Mouse (Mus musculus): ENCODE measurements around the gene Prrg1. TPM values are rescaled to one million over a fixed set of nuclear protein-coding genes. Genes with fewer than 3 reads are reported as not detected.
A peak's percentile ranks its signal among the peaks of the same experiment; 100 is the strongest.
"Not testable (repeated sequence)": the region's sequence is repeated elsewhere in the genome, so short reads cannot be mapped to it uniquely, and the experiment has no call there.

The Prrg1 gene
- 13.0 and 13.4 TPM in 2 replicates for total RNA-seq (2015)
- total RNA-seq (2017) = 6.6 and 11.3 TPM in 2 replicates

DNA sequence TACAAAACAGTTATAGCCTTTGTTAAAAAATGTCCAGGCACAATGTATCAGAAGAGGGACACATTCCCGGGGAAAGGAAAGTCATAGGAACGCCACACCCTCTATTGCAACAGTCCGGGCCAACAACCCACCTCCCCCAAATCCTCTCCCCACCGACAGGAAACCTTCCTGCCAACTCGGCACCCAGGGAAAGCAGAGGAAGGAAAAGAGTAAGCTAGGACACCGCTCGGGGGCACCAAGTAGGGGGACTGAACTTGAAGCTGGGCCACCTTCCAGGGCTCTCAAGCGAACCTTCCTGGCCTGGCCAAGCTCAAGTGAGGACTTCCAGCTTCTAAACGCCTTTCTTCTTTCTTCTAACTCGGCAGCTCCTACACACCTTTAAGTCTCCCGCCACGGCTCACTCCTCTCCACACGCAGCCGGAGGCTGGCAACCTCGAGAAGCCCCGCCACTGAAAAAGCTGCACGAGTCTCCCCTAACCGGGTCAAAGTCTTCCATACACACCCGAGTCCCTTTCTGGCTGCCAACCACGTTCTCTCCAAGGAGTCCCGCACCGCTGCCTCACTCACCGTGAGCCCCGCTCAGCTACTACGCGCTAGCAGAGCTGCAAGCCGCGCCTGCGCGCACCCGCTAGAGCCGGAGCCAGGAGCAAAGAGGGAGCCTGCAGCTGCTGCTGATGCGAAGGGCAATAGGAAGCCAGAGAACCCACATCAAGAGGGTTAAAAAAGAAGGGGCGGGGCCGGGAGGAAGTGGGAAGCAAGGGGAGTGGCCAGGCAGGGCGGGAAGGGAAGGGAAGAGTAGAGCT, at the start of gene Prrg1:
Prrg1 (minus strand) TSS at position 695 of the 803 bp plus-strand sequence.
- ATAC-seq (replicated peaks; ENCODE audit: poor library complexity) = peak; percentile 97

DNA sequence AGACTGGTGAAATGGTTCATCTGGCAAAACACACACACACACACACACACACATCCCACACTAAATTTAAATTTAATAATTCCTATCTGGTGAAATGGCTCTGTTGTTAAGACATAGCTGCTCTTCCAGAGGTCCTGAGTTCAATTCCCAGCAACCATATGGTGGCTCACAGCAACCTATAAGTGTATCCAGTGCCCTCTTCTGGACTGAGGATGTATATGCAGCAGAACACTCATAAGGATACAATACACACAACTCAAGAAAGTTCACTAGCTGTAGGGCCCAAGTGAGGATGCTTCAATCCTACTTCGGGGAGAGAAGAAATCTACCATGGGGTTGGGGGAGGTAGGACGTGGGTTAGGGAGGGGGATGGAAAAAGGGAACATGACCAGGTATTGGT, 22.1 kb upstream of the Prrg1 start:
- peak; percentile 50; the same call in 1 of the 2 replicates for ATAC-seq (replicated peaks; ENCODE audit: poor library complexity)

DNA sequence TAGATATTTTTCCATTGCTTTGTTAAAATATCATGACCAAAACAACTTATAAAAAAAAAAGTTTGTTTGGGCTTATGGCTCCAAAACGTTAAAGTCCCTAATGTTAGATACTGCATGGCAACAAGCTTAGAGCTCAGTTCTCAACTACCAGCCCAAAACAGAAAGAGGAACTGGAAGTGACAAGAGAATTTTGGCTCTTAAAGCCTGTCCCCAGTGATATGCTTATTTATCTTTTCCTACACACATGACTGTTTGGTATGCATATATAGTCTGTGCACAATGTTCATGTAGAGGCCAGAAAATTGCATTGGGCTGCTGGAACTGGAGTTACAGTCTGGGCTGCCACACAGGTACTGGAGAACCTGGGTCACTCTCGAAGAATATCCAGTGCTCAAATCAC, 9.4 kb upstream of the Prrg1 start:
- peak; percentile 61 for ATAC-seq (replicated peaks; ENCODE audit: poor library complexity)

DNA sequence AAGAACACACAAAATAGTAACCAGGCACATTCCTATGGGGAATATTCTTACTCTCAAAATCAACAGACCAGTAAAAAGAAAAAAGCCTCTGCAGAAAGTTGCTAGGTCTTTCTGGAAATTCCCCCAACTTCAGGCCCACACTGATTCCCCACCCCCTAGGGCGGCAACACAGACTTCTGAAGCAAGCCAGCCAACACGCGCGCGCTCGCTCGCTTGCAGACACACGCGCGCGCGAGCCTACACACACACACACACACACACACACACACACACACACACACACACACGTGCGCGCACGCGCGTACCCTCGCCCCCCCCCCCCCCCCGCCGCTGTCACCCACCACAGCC, 868 bp downstream of the Prrg1 start:
- ATAC-seq (replicated peaks; ENCODE audit: poor library complexity) = peak; percentile 74

DNA sequence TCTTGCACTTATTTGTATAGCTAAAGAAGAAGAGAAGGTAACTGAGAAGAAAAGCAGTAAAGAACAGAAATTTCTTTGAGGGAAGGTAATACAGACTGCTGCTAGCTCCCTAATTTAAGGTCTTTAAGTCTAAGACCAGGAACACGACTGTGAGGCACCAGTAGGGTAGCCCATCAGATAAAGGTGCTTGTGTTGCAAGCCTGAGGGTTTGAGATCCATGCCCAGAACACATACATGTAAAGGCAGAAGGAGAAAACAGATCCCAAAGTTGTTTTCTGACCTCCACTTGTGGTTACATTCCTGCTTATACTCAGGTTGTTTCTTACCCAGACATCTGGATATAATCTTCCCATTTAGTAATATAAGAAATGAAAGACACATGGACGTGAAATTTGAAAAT, 20.2 kb downstream of the Prrg1 start:
- no peak for ATAC-seq (replicated peaks; ENCODE audit: poor library complexity)

DNA sequence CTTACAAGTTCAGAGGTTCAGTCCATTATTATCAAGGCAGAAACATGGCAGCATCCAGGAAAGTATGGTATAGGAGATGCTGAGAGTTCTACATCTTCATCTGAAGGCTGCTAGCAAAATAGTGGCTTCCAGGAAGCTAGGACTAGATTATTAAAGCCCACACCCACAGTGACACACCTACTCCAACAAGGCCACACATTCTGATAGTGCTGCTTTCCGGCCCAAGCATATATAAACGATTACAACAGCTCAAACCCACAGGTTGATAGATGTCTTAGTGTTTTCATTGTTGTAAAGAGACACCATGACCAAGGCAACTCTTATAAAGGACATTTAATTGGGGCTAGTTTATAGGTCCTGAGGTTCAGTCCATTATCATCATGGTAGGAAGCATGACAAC, 30.3 kb downstream of the Prrg1 start:
- ATAC-seq (replicated peaks; ENCODE audit: poor library complexity) = no peak; the same call in 1 of the 2 replicates

DNA sequence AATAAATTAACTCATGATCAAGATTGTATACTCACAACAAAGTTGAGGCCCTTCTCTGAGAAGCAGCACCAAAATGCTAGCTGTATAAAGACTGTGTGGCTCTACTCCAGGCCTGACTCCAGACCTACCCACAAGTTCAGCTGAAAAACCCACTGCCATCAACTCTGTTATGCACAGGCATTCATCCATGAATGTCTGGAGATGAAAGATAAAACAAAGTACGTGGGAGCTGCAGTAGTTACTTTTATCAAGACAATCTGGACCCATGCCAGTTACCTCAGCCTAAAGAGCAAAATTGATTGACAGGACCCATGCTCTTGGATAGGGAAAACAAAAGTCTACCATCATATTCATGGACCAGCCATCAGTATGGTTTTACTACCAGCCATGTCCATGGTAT, 31.0 kb downstream of the Prrg1 start:
- peak; percentile 79 for ATAC-seq (replicated peaks; ENCODE audit: poor library complexity)

DNA sequence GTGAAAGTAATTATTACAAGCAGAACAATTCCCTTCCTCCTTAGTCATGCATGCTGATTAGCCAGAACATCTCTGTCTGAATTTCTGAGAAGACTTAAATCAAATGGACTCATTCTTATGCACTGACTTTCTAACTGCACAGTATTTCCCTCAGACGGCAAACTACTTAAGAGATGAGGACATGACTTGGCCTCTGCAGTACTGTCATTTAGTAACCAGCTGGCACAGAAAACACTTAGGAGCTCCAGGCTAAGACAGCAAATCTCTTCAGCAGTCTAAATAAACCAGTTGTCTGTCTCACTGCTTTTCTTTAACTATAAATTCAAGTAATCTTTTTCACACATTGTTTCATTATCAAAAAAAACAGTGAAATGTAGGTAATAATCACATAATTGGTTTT, 36.0 kb downstream of the Prrg1 start:
- no peak for ATAC-seq (replicated peaks; ENCODE audit: poor library complexity)

DNA sequence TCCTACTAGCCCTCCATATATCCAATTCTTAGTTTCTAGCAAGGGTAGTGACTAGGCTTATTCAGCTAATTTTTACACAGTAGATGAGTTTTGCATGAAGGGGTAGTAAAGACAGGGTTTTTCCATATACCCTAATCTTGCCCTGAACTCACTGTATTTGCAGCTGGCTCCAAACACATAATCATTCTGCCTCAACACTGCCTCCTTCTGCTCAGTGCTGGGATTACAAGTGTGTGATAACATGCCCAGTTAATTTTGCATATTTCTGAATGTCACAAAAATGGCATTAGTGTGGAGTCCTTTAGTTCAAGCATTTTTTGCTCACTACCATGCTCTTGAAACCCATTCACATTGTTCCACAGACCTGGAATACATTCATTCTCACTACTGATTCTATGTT, 44.0 kb downstream of the Prrg1 start:
- ATAC-seq (replicated peaks; ENCODE audit: poor library complexity) = peak; percentile 86

DNA sequence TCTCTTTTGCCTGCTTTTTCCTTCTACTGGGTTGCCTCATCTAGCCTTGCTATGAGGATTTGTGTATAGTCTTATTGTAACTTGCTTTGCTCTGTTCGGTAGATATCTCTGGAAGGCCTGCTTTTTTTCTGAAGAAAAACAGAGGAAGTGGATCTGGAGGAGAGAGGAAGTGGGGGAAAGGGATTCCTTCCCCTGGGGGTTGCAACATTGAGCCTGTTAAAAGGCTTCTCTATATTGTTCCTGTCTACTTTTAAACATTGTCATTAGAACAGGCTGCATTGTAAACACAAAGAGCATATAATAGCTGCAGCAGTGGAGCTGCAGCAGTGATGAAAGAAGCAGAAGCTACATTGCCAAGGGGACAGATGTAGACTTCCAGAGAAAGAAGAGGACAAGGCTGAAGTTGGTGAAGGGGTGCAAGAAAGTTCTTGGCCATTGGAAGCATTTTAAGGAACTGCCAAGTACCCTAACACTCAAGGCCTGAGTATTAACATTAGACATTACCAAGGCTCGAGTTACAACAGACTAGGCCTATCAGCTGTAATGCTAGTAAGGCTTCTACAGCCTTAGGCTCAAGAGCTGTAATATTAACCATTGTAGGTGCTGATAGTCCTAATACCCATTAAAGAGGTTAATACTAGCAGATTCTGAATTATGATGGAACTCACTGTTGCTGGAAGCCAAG, 44.9 kb downstream of the Prrg1 start:
- peak; percentile 73 for ATAC-seq (replicated peaks; ENCODE audit: poor library complexity)

DNA sequence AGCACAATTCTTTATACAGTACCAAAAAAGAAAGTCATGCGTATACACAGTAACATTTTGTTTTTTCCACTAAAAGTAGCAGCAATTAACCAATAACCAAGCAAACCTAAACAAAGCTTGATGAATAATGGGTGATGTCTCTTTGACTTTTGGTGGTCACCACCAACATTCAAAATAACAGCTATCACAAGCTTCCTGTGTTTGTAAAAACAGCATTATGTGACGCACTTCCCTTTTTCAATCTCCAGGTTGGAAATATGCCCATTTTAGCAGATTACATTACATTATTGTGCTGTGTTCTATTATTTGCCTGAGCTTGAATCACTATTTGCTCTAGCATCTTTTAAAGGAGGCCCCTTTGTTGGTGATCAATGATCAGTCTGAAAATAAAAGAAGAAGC, 65.4 kb downstream of the Prrg1 start:
- ATAC-seq (replicated peaks; ENCODE audit: poor library complexity) = 0 out of 2 replicates have a peak, but pooled peaks have one; percentile 26

DNA sequence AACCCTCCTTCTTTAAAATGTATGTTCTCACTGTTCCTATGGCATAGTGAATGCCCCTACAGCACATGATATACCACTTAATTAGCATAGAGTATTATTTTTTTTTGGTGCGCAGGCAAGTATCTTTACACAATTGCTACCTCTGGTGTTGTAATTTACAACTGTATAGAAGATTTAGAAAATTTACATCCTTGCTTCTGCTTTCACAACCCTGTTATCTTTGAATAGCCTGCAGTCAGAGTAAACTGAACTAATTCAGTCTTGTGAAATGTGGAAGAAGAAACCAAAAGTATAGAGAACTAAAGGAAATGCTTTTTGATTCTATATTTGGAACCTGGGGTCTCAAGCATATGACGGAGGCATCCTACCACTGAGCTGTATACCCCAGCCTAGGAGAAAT, 100.7 kb downstream of the Prrg1 start:
- peak; percentile 93 for ATAC-seq (replicated peaks; ENCODE audit: poor library complexity)

DNA sequence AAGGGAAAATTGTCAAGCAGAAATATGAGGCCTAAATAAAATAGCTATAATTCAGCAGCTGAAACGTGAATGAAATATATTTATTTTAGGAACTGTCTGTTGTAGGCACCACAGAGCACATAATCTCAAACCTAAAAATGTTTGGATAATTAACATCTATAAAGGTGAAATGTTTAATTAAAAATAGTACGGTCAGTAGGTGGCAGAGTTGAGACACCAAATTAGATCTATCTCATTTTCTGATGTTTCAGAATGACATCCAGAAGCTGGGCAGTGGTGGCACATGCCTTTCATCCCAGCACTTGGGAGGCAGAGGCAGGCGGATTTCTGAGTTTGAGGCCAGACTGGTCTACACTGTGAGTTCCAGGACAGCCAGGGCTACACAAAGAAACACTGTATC, 104.0 kb downstream of the Prrg1 start:
- peak; percentile 51 for ATAC-seq (replicated peaks; ENCODE audit: poor library complexity)

DNA sequence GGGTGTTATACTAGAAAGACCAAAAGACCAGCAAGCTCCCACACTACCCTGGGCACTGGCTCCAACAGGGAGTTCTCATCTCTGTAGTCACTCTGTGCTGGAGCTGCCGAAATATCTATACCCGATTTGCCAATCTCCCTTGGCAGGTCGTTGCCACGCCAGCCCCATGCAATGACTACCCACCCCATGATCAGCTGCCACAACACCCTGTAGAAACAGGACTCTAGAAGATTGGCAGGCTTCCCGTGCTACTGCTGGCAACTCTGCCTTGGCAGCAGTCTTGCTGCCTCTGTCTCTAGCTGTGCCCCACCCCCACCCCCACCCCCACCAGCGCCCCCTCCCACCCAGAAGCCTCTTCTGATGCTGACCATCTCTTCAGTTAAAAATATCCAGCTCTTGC, 149.3 kb downstream of the Prrg1 start:
- no peak for ATAC-seq (replicated peaks; ENCODE audit: poor library complexity)

DNA sequence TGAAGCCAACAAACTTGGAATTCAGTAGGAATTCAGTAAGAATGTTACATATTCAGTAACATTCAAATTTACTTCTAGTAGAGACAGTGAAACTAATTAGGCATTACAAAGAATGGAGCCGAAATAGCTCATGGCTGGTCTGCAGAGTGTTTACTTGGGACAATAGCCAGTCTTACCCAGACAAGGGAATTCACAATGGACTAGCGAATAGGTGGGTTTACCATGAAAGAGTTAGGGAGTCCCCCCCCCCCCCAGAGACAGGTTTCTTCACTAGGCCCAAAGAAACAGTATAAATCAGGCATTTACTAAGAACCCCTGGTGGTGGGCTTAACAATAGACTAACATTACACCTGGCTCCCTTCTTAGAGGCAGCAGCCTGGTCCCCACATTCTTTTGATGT, 180.3 kb downstream of the Prrg1 start:
- not testable (repeated sequence) for ATAC-seq (replicated peaks; ENCODE audit: poor library complexity)

Other genes starting within 250 kb of the Prrg1 start
- not detected in 2 replicates for gene 4930480E11Rik, start 214.3 kb downstream of the Prrg1 start, total RNA-seq (2015)
- gene 4930480E11Rik, start 214.3 kb downstream of the Prrg1 start, total RNA-seq (2017) = not detected in 2 replicates
- not detected in 2 replicates for gene Fam47c, start 153.9 kb upstream of the Prrg1 start, total RNA-seq (2015)
- not detected in 2 replicates for gene Fam47c, start 153.9 kb upstream of the Prrg1 start, total RNA-seq (2017)